Mouse (Mus musculus) cerebellum, adult 11 months (tissue): Measurements from ENCODE around the gene Rai14.

Source experiments
- DNase-seq: peaks from one replicate; pipeline ENCODE4 v3.0.0; 2022

Rai14 gene

GRCm38 (mm10) chr15:10645101-10645500 is 69.3 kb downstream of the Rai14 start:
- DNase-seq: no peak

GRCm38 (mm10) chr15:10643819-10644218 is 70.6 kb downstream of the Rai14 start:
- no peak for DNase-seq

- no peak for DNase-seq
Measured at GRCm38 (mm10) chr15:10643224-10643623, 71.2 kb downstream of the Rai14 start.

- DNase-seq: no peak
Measured at GRCm38 (mm10) chr15:10642419-10642818, 72.0 kb downstream of the Rai14 start.

- no peak for DNase-seq
Measured at GRCm38 (mm10) chr15:10640721-10641120, 73.7 kb downstream of the Rai14 start.

GRCm38 (mm10) chr15:10637251-10637793 is 77.1 kb downstream of the Rai14 start:
- no peak for DNase-seq

- no peak for DNase-seq
Measured at GRCm38 (mm10) chr15:10636844-10637243, 77.6 kb downstream of the Rai14 start.

- DNase-seq: no peak
Measured at GRCm38 (mm10) chr15:10635121-10635520, 79.3 kb downstream of the Rai14 start.

- DNase-seq: no peak
Measured at GRCm38 (mm10) chr15:10634176-10634575, 80.2 kb downstream of the Rai14 start.

GRCm38 (mm10) chr15:10633381-10633780 is 81.0 kb downstream of the Rai14 start:
- DNase-seq: no peak

- DNase-seq: no peak
Measured at GRCm38 (mm10) chr15:10632581-10632980, 81.8 kb downstream of the Rai14 start.

GRCm38 (mm10) chr15:10632060-10632459 is 82.4 kb downstream of the Rai14 start:
- no peak for DNase-seq

GRCm38 (mm10) chr15:10631541-10631940 is 82.9 kb downstream of the Rai14 start:
- no peak for DNase-seq

GRCm38 (mm10) chr15:10628980-10629346 is 85.5 kb downstream of the Rai14 start:
- DNase-seq: no peak

- DNase-seq: no peak
Measured at GRCm38 (mm10) chr15:10628131-10628979, 86.1 kb downstream of the Rai14 start.

- no peak for DNase-seq
Measured at GRCm38 (mm10) chr15:10623571-10624227, 90.7 kb downstream of the Rai14 start.

GRCm38 (mm10) chr15:10621194-10621593 is 93.2 kb downstream of the Rai14 start:
- no peak for DNase-seq

GRCm38 (mm10) chr15:10619678-10620077 is 94.7 kb downstream of the Rai14 start:
- DNase-seq: no peak

- no peak for DNase-seq
Measured at GRCm38 (mm10) chr15:10618276-10618675, 96.1 kb downstream of the Rai14 start.

- DNase-seq: no peak
Measured at GRCm38 (mm10) chr15:10616001-10616400, 98.4 kb downstream of the Rai14 start.

GRCm38 (mm10) chr15:10611040-10611439 is 103.4 kb downstream of the Rai14 start:
- DNase-seq: no peak

GRCm38 (mm10) chr15:10609107-10609506 is 105.3 kb downstream of the Rai14 start:
- DNase-seq: no peak

GRCm38 (mm10) chr15:10608508-10609098 is 105.8 kb downstream of the Rai14 start:
- DNase-seq: no peak

- DNase-seq: no peak
Measured at GRCm38 (mm10) chr15:10599413-10599812, 115.0 kb downstream of the Rai14 start.
